17 mouse cellular contexts compared by ENCODE assay signal in the genomic region with DNA sequence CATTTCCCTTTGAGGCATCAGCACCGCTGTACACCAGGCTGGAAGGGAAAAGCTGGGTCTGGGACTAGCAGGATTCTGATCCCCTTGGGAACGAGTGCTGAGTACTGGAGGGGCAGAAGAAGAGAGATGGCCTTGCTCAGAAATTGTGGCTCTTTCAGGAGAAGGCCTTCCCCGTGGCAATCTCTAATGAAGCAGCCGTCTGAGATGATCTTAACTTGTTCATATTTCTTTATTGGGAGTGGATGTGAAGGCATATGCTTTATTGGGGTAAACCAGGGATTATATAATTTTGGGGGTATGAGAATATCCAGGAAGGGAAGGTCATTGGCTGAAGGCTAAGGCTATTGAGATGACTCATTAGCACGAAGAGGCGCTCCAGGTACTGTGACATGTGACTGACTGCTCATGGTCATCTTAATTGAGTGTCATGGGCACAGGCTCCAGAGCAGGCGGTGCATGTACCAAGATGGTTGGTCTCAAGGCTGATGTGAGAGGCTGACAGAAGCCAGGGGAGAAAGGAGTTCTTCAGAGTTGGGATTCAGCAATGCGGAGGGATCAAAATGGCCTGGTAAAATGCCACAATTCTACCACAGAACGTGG.
DNase-seq lines count a peak whose midpoint lies in the region; ATAC-seq lines count a peak whose summit lies in the region.
"Had no signal": no experiment of that assay in that cellular context is flagged by ENCODE, and none has a peak within 500 bp of the region (broad histone marks: within the 10 kb centered on the region; RNA-seq: fewer than 3 reads in every experiment).

No protein-coding gene starts in this region.

- no peak overlapping the region for H3K27ac ChIP-seq in liver, embryonic 11.5 days (ENCODE audit: low read depth, low read length)
- no peak overlapping the region for H3K27ac ChIP-seq in liver, embryonic 12.5 days
- no peak overlapping the region for H3K27ac ChIP-seq in forebrain, embryonic 14.5 days (ENCODE audit: low read depth, low read length)
- H3K27ac ChIP-seq: embryonic facial prominence, embryonic 10.5 days; embryonic facial prominence, embryonic 12.5 days; forebrain, embryonic 13.5 days had no signal

- no peak for ATAC-seq in liver, embryonic 11.5 days (replicated peaks; ENCODE audit: low FRiP score)
- ATAC-seq in liver, embryonic 12.5 days: no peak
- ATAC-seq in forebrain, embryonic 14.5 days: no peak
- ATAC-seq: forebrain, embryonic 13.5 days; forebrain, embryonic 16.5 days had no signal

- 86% methylated on average over 9 of the region's 9 CpGs for WGBS in liver, embryonic 11.5 days
- WGBS in liver, embryonic 12.5 days (ENCODE audit: insufficient replicate concordance): 72% methylated on average over 9 of the region's 9 CpGs
- WGBS in forebrain, embryonic 14.5 days: 89% methylated on average over 9 of the region's 9 CpGs

- H3K27me3 ChIP-seq in liver, embryonic 11.5 days (replicated peaks; ENCODE audit: control insufficient read depth, insufficient read depth, low read length): no peaks in the 10 kb centered on the region
- no peaks in the 10 kb centered on the region for H3K27me3 ChIP-seq in liver, embryonic 12.5 days (replicated peaks)
- H3K27me3 ChIP-seq in forebrain, embryonic 14.5 days (replicated peaks; ENCODE audit: control insufficient read depth, insufficient read depth, low read length): no peaks in the 10 kb centered on the region
- H3K27me3 ChIP-seq: embryonic facial prominence, embryonic 12.5 days; forebrain, embryonic 13.5 days had no signal

- no peaks in the 10 kb centered on the region for H3K4me1 ChIP-seq in liver, embryonic 11.5 days (replicated peaks; ENCODE audit: control insufficient read depth, insufficient read depth, low read length)
- no peaks in the 10 kb centered on the region for H3K4me1 ChIP-seq in liver, embryonic 12.5 days
- H3K4me1 ChIP-seq in forebrain, embryonic 14.5 days (ENCODE audit: control insufficient read depth, insufficient read depth, low read length): no peaks in the 10 kb centered on the region
- H3K4me1 ChIP-seq: embryonic facial prominence, embryonic 12.5 days had no signal

- H3K36me3 ChIP-seq in liver, embryonic 11.5 days (ENCODE audit: control insufficient read depth, insufficient read depth, low read length): no peaks in the 10 kb centered on the region
- H3K36me3 ChIP-seq in liver, embryonic 12.5 days: no peaks in the 10 kb centered on the region
- H3K36me3 ChIP-seq in forebrain, embryonic 14.5 days (ENCODE audit: control insufficient read depth, insufficient read depth, low read length): no peaks in the 10 kb centered on the region
- H3K36me3 ChIP-seq: embryonic facial prominence, embryonic 10.5 days; embryonic facial prominence, embryonic 12.5 days had no signal

- H3K4me2 ChIP-seq in liver, embryonic 11.5 days: no peak overlapping the region
- no peak overlapping the region for H3K4me2 ChIP-seq in liver, embryonic 12.5 days
- no peak overlapping the region for H3K4me2 ChIP-seq in forebrain, embryonic 14.5 days (ENCODE audit: low read length)
- H3K4me2 ChIP-seq: embryonic facial prominence, embryonic 12.5 days; forebrain, embryonic 13.5 days had no signal

- H3K4me3 ChIP-seq in liver, embryonic 11.5 days (ENCODE audit: low read depth, low read length): no peak overlapping the region
- H3K4me3 ChIP-seq in liver, embryonic 12.5 days: no peak overlapping the region
- no peak overlapping the region for H3K4me3 ChIP-seq in forebrain, embryonic 14.5 days (ENCODE audit: low read depth, low read length)
- H3K4me3 ChIP-seq: embryonic facial prominence, embryonic 10.5 days; embryonic facial prominence, embryonic 12.5 days; forebrain, embryonic 13.5 days had no signal

- H3K9ac ChIP-seq in liver, embryonic 11.5 days (ENCODE audit: low read depth, low read length): no peak overlapping the region
- no peak overlapping the region for H3K9ac ChIP-seq in liver, embryonic 12.5 days
- no peak overlapping the region for H3K9ac ChIP-seq in forebrain, embryonic 14.5 days (ENCODE audit: low read length)
- H3K9ac ChIP-seq: embryonic facial prominence, embryonic 12.5 days; forebrain, embryonic 13.5 days had no signal

- peak; percentile 62 for DNase-seq in adrenal gland, adult 2 months
- no peak for DNase-seq in adrenal gland, postnatal 4 days (ENCODE audit: low spot score in 2 of 2)
- DNase-seq in liver, embryonic 11.5 days (ENCODE audit: low spot score): peak; percentile 3
- peak; percentile 20 for DNase-seq in adrenal gland, postnatal 10 days
- DNase-seq in adrenal gland, postnatal 14 days: peak; percentile 29
- no peak for DNase-seq in forebrain, embryonic 14.5 days (ENCODE audit: low spot score)
- DNase-seq in layer of hippocampus, adult 11-12 months (ENCODE audit: low spot score): no peak
- DNase-seq: cerebellum, adult 11-12 months; cerebellum, adult 2 months; cerebellum, adult 9-10 months; cerebellum, postnatal 10 days; cerebellum, postnatal 25 days had no signal

- no peaks in the 10 kb centered on the region for H3K9me3 ChIP-seq in liver, embryonic 11.5 days (ENCODE audit: control insufficient read depth, low read length)
- H3K9me3 ChIP-seq in liver, embryonic 12.5 days (replicated peaks): no peaks in the 10 kb centered on the region
- no peaks in the 10 kb centered on the region; the same call in 1 of the 2 replicates for H3K9me3 ChIP-seq in forebrain, embryonic 14.5 days (replicated peaks; ENCODE audit: control insufficient read depth, low read length)
- H3K9me3 ChIP-seq: embryonic facial prominence, embryonic 12.5 days had no signal

Comparison
In these comparisons a context has a peak if more than half of its experiments do, and no peak if none do; other contexts are left out.
1. DNase-seq: peak in adrenal gland, adult 2 months (single experiment), liver, embryonic 11.5 days (single experiment), adrenal gland, postnatal 10 days (single experiment) and adrenal gland, postnatal 14 days (single experiment); none in adrenal gland, postnatal 4 days (0 of 2), forebrain, embryonic 14.5 days (single experiment) and layer of hippocampus, adult 11-12 months (single experiment).